Mouse (Mus musculus): ENCODE measurements around the gene Akr1c14.
"Not testable (repeated sequence)": the region's sequence is repeated elsewhere in the genome, so short reads cannot be mapped to it uniquely, and the experiment has no call there.

DNA sequence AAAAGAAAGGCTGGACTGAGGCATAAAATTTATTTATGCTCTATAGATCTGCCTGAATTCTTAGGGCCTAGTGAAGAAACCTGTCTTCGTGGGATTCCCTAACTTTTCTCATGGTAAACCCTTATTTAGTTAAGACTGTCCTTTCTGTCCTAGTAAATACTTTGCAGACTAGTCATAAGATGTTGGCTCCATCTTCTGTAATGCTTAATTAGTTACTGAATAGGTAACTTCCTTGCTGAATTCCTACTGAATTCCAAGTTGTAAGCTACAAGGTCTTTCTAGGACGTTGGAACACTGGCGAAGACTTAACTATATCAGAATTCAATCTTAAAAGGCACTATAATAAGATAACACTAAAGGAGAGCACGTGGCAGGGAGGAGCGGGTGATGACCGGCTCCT is 75.7 kb downstream of the Akr1c14 start:
- not testable (repeated sequence) for TF ChIP-seq CTCF (IDR thresholded peaks at IDR 0.05; ENCODE audit: control insufficient read depth, insufficient read depth, insufficient read length); MAX (IDR thresholded peaks at IDR 0.05); USF1 (IDR thresholded peaks at IDR 0.05; ENCODE audit: low read depth); FOSL1 (IDR thresholded peaks at IDR 0.05; ENCODE audit: insufficient read depth, low read length, poor library complexity, severe bottlenecking); MYOD1 (IDR thresholded peaks at IDR 0.05; ENCODE audit: control insufficient read depth, insufficient read length, low read depth); MYOG (IDR thresholded peaks at IDR 0.05; ENCODE audit: control insufficient read depth, extremely low read depth, insufficient read length); CEBPB (IDR thresholded peaks at IDR 0.05; ENCODE audit: low read depth)
